Mouse (Mus musculus): ENCODE data around the gene Sh3kbp1. TPM values are rescaled to one million over a fixed set of nuclear protein-coding genes. Genes with fewer than 3 reads are reported as not detected.

The Sh3kbp1 gene
- polyA plus RNA-seq, 1 experiment from 2014 or later = 14.4 TPM

GRCm38 (mm10) chrX:159913489-159913888 is 286.4 kb downstream of the Sh3kbp1 start:
- DNase-seq (ENCODE audit: low read depth, low spot score) (no peak), ATAC-seq (no peak)
- in situ Hi-C loops (cut with MboI; ENCODE audit: low pct_unique_long_range_greater_than_20kb) = loop anchor here (5.0 kb wide), 1 partner anchor 286 kb away; the partner anchor contains the start of gene Sh3kbp1
- ChIA-PET CTCF (interaction anchor here (0.6 kb wide), 1 partner anchor 156 kb away, joined by 3 read pairs; no protein-coding TSS in a partner anchor), POLR2A (no interaction called here)
- TF ChIP-seq CTCF (IDR thresholded peaks at IDR 0.05) = no peak
- peaks cover 15% of the 10 kb centered on the region for H3K27me3 ChIP-seq

GRCm38 (mm10) chrX:159915125-159915524 is 288.1 kb downstream of the Sh3kbp1 start:
- peaks cover 14% of the 10 kb centered on the region for H3K27me3 ChIP-seq
- ChIA-PET POLR2A (no interaction called here), CTCF (no interaction called here)
- DNase-seq (ENCODE audit: low read depth, low spot score) (no peak), ATAC-seq (no peak)
- TF ChIP-seq CTCF (IDR thresholded peaks at IDR 0.05) = no peak
- in situ Hi-C loops (cut with MboI; ENCODE audit: low pct_unique_long_range_greater_than_20kb) = no loop called here

- no peak for ATAC-seq
- in situ Hi-C loops (cut with MboI; ENCODE audit: low pct_unique_long_range_greater_than_20kb) = no loop called here
- peaks cover 9% of the 10 kb centered on the region for H3K27me3 ChIP-seq
- DNase-seq (ENCODE audit: low read depth, low spot score) = no peak
- TF ChIP-seq CTCF (IDR thresholded peaks at IDR 0.05) = no peak
- POLR2A ChIA-PET = no interaction called here
- CTCF ChIA-PET = no interaction called here
These were observed 297.7 kb downstream of the Sh3kbp1 start for GRCm38 (mm10) chrX:159924759-159925158.

GRCm38 (mm10) chrX:159928165-159928564 is 301.1 kb downstream of the Sh3kbp1 start:
- peaks cover 8% of the 10 kb centered on the region for H3K27me3 ChIP-seq
- DNase-seq (ENCODE audit: low read depth, low spot score) = no peak
- POLR2A ChIA-PET = no interaction called here
- CTCF ChIA-PET = no interaction called here
- no peak for ATAC-seq
- in situ Hi-C loops (cut with MboI; ENCODE audit: low pct_unique_long_range_greater_than_20kb) = no loop called here
- no peak for TF ChIP-seq CTCF (IDR thresholded peaks at IDR 0.05)

GRCm38 (mm10) chrX:159928834-159929233 is 301.8 kb downstream of the Sh3kbp1 start:
- POLR2A ChIA-PET = no interaction called here
- peaks cover 8% of the 10 kb centered on the region for H3K27me3 ChIP-seq
- in situ Hi-C loops (cut with MboI; ENCODE audit: low pct_unique_long_range_greater_than_20kb) = no loop called here
- no peak for TF ChIP-seq CTCF (IDR thresholded peaks at IDR 0.05)
- CTCF ChIA-PET = no interaction called here
- DNase-seq (ENCODE audit: low read depth, low spot score) (no peak), ATAC-seq (no peak)

- in situ Hi-C loops (cut with MboI; ENCODE audit: low pct_unique_long_range_greater_than_20kb) = no loop called here
- no peak for TF ChIP-seq CTCF (IDR thresholded peaks at IDR 0.05)
- no peak for ATAC-seq
- peaks cover 5% of the 10 kb centered on the region for H3K27me3 ChIP-seq
- no peak for DNase-seq (ENCODE audit: low read depth, low spot score)
- CTCF ChIA-PET = no interaction called here
- POLR2A ChIA-PET = no interaction called here
These were observed 305.0 kb downstream of the Sh3kbp1 start for GRCm38 (mm10) chrX:159932027-159932426.

GRCm38 (mm10) chrX:159942569-159942968 is 315.5 kb downstream of the Sh3kbp1 start:
- TF ChIP-seq CTCF (IDR thresholded peaks at IDR 0.05) = no peak
- ATAC-seq = no peak
- DNase-seq (ENCODE audit: low read depth, low spot score) = no peak
- CTCF ChIA-PET = no interaction called here
- POLR2A ChIA-PET = no interaction called here
- H3K27me3 ChIP-seq = peaks cover 13% of the 10 kb centered on the region
- in situ Hi-C loops (cut with MboI; ENCODE audit: low pct_unique_long_range_greater_than_20kb) = no loop called here

GRCm38 (mm10) chrX:159943586-159943985 is 316.5 kb downstream of the Sh3kbp1 start:
- TF ChIP-seq CTCF (IDR thresholded peaks at IDR 0.05) = no peak
- peaks cover 13% of the 10 kb centered on the region for H3K27me3 ChIP-seq
- POLR2A ChIA-PET = interaction anchor here (0.8 kb wide), 1 partner anchor 52 kb away, joined by 3 read pairs; no protein-coding TSS in a partner anchor
- ATAC-seq (no peak), DNase-seq (ENCODE audit: low read depth, low spot score) (no peak)
- in situ Hi-C loops (cut with MboI; ENCODE audit: low pct_unique_long_range_greater_than_20kb) = no loop called here
- CTCF ChIA-PET = no interaction called here

- ChIA-PET CTCF (interaction anchor here (1.0 kb wide), 1 partner anchor 18 kb away, joined by 3 read pairs; no protein-coding TSS in a partner anchor), POLR2A (interaction anchor here (0.6 kb wide), 1 partner anchor 48 kb away, joined by 3 read pairs; no protein-coding TSS in a partner anchor)
- no peak for TF ChIP-seq CTCF (IDR thresholded peaks at IDR 0.05)
- in situ Hi-C loops (cut with MboI; ENCODE audit: low pct_unique_long_range_greater_than_20kb) = loop anchor here (25.0 kb wide), 1 partner anchor 516 kb away; no protein-coding TSS in a partner anchor
- H3K27me3 ChIP-seq = peaks cover 16% of the 10 kb centered on the region
- DNase-seq (ENCODE audit: low read depth, low spot score) = no peak
- ATAC-seq = no peak
These were observed 326.7 kb downstream of the Sh3kbp1 start for GRCm38 (mm10) chrX:159953546-159954429.

GRCm38 (mm10) chrX:159954430-159954779 is 327.3 kb downstream of the Sh3kbp1 start:
- ATAC-seq = no peak
- H3K27me3 ChIP-seq = peaks cover 16% of the 10 kb centered on the region

GRCm38 (mm10) chrX:159955433-159955832 is 328.4 kb downstream of the Sh3kbp1 start:
- peaks cover 16% of the 10 kb centered on the region for H3K27me3 ChIP-seq
- in situ Hi-C loops (cut with MboI; ENCODE audit: low pct_unique_long_range_greater_than_20kb) = loop anchor here (25.0 kb wide), 1 partner anchor 518 kb away; no protein-coding TSS in a partner anchor
- POLR2A ChIA-PET = no interaction called here

More at GRCm38 (mm10) chrX:159954430-159954779, 327.3 kb downstream of the Sh3kbp1 start:
- in situ Hi-C loops (cut with MboI; ENCODE audit: low pct_unique_long_range_greater_than_20kb) = loop anchor here (25.0 kb wide), 1 partner anchor 517 kb away; no protein-coding TSS in a partner anchor
- POLR2A ChIA-PET = no interaction called here
- no peak for DNase-seq (ENCODE audit: low read depth, low spot score)
- CTCF ChIA-PET = interaction anchor here (1.0 kb wide), 1 partner anchor 18 kb away, joined by 3 read pairs; no protein-coding TSS in a partner anchor
- TF ChIP-seq CTCF (IDR thresholded peaks at IDR 0.05) = no peak

More at GRCm38 (mm10) chrX:159955433-159955832, 328.4 kb downstream of the Sh3kbp1 start:
- no peak for ATAC-seq
- CTCF ChIA-PET = no interaction called here
- TF ChIP-seq CTCF (IDR thresholded peaks at IDR 0.05) = no peak
- DNase-seq (ENCODE audit: low read depth, low spot score) = no peak
